Mouse (Mus musculus) E14TG2a.4 (cell line): ENCODE measurements at regions not wholly inside any gene's neighbourhood (a gene's known extent, or its start where the extent isn't known, plus 50 kb on each side); places are given as distances from the start of the nearest gene placed in this dataset.

Experiments used
- CTCF ChIP-seq: conservative IDR thresholded peaks from 2 replicates; pipeline ENCODE4 v1.5.1; 2014; ENCODE audit warnings: low read length
- NANOG ChIP-seq: IDR thresholded peaks from 2 replicates; pipeline ENCODE4 v1.6.1; 2014; ENCODE audit warnings: borderline replicate concordance, low read length, mixed read lengths

DNA sequence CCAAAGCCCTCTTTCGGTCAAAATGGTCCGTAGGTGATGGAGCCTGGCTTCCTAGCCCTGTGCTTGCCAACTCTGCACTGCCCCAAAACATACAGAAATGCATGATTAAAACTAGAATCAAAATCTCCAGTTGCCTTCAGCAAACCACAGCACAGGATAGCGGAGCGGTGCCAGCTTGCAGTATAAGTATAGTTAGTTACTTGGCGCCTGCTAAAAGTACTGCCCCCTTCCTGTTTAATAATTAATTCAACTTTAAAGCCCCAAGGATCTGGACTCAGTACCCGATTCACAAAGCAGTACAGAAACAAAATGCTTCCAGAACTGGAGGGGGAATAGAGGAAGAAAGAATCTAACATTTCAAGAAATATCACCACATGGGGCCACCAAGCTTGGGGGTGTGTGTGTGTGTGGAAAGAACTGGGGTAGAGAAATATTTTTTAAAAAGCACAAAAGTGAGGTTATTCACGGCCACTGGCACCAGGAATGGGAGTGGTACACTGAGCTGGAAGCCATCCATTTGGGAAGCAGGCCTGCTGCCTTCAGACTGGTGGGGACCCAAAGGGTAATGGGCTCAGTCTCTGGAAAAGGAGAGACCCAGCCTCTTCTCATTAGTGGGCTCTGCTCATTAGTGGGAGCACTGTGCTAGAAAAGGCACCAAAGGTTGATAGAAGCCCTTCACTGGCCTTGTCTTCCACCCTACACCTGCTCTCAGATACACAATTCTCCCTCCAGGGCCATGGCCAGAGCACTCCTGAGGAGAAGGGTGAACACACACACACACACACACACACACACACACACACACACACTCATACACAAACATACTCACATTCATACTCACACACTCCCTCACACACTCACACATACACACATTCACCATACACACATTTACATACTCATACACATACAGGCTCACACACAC lies 75.8 kb upstream of the Mrps9 start:
- TF ChIP-seq CTCF (no peak), NANOG (no peak)
